Mouse (Mus musculus) forebrain, embryonic 10.5 days (tissue): ENCODE results near the gene Pou2f2. TPM values are rescaled to one million over a fixed set of nuclear protein-coding genes. Genes with fewer than 3 reads are reported as not detected.

ENCODE experiments used
- DNase-seq: peaks from one replicate; pipeline ENCODE4 v3.0.0-alpha.2; 2017; ENCODE audit warnings: low spot score; ENCODE audit errors: extremely low spot score
- H3K27ac ChIP-seq: fragments of 300-500 bp; sonication (generic); 2 replicates; pipeline ENCODE4 v1.5.1; 2016; ENCODE audit warnings: mild to moderate bottlenecking
- H3K27me3 ChIP-seq: fragments of 300-500 bp; sonication (generic); 2 replicates; pipeline ENCODE4 v1.6.1; 2016; ENCODE audit warnings: mild to moderate bottlenecking; ENCODE audit not compliant: poor library complexity, severe bottlenecking
- H3K36me3 ChIP-seq: fragments of 300-500 bp; sonication (generic); replicated peaks from 2 replicates; pipeline ENCODE4 v1.6.1; 2016; ENCODE audit warnings: mild to moderate bottlenecking, moderate library complexity
- H3K4me1 ChIP-seq: fragments of 300-500 bp; sonication (generic); 2 replicates; pipeline ENCODE4 v1.6.1; 2016
- H3K4me3 ChIP-seq: fragments of 300-500 bp; sonication (generic); 2 replicates; pipeline ENCODE4 v1.5.1; 2016; ENCODE audit warnings: mild to moderate bottlenecking, moderate library complexity
- H3K9me3 ChIP-seq: fragments of 300-500 bp; sonication (generic); 2 replicates; pipeline ENCODE4 v1.6.1; 2016; ENCODE audit warnings: mild to moderate bottlenecking, moderate library complexity
- WGBS: fragments of 180-500 bp; shearing (Covaris S2); methylation state at CpG from one replicate; pipeline ENCODE4 v1.1.7; 2016; 5-methylcytosine and 5-hydroxymethylcytosine counted together
- polyA plus RNA-seq: library from polyadenylated mRNA; unstranded; fragments of >200 nt; fragmentation: Nextera tagmentation; extraction: Ambion mirVana; gene quantifications from 2 replicates; pipeline ENCODE4 v1.2.1, GENCODE M21; 2016

Gene Pou2f2
- polyA plus RNA-seq, 1 experiment from 2014 or later: 5.5 TPM

DNA sequence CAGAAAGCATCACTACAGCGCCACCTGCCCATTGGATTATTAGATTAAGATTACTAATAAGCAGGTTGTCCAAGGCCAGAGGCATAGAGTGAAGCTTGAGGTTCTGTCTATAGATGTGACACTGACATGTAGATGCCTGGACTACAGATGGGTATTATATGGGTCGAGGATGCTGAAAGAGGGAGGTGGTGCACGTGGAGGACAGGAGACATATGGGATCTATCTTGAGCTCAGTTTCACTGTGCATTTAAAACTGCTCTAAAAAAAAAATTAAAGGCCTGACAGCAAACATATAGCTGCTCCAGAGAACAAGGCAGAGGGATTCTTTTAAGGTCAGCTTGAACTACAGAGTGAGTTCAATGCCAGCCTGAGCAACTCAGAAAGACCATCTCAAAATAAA lies 81.4 kb downstream of the Pou2f2 start:
- WGBS: 79% methylated on average over 3 of the region's 3 CpGs
- Histone ChIP-seq H3K27ac (no peak overlapping the region), H3K4me3 (no peak overlapping the region), H3K27me3 (peaks cover 12% of the 10 kb centered on the region), H3K36me3 (no peaks in the 10 kb centered on the region), H3K4me1 (peaks cover 7% of the 10 kb centered on the region), H3K9me3 (no peaks in the 10 kb centered on the region)
- DNase-seq: no peak

DNA sequence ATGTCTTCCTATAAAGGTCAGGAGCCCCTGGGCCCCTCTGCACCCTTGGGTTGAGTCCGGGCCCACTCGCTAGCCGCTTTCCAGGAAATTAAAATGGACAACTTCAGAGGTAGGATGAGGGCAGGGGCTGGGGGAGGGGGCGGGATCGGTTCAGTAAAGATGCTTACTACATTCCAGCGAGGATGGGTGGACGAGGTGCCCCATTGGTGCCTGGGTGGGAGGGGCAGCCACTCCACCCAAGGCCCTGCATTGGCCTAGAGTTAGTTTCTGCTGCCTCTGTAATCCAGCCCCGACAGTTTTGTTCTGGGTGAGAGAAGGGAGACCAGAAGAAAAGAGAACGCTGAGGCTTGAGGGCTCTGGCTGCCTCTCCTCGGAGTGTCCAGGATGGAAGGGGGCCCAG lies 89.7 kb downstream of the Pou2f2 start:
- peaks cover 44% of the 10 kb centered on the region for H3K4me1 ChIP-seq

DNA sequence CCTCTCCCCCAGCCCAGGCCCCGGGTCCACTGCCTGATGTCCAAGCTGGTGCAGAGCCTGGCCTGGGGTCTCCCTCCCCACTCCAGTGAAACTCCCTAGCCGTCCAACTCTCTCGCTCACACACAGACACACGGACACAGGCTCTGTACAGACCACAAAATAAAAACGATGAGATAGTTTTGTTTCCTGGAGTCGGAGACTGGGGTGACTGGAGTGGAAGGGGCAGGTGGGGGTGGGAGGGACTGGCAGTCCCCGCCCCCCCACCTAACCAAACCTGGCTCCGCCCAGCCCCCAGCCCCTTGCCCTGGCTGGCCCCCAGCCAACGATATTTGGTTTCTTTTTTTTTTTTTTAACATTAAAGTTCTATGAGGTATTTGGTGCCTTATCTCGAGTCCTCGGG lies 90.6 kb downstream of the Pou2f2 start:
- Histone ChIP-seq H3K36me3 (peaks cover 31% of the 10 kb centered on the region), H3K4me1 (peaks cover 44% of the 10 kb centered on the region), H3K27ac (peak overlapping the region; percentile 78), H3K4me3 (peak overlapping the region; percentile 19), H3K9me3 (no peaks in the 10 kb centered on the region), H3K27me3 (peaks cover 12% of the 10 kb centered on the region)
- 30% methylated on average over 11 of the region's 11 CpGs for WGBS
- DNase-seq: no peak

More for the DNA sequence above, 89.7 kb downstream of the Pou2f2 start:
- H3K36me3 ChIP-seq: peaks cover 22% of the 10 kb centered on the region
- H3K27ac ChIP-seq: peak overlapping the region; percentile 62
- 24% methylated on average over 10 of the region's 10 CpGs for WGBS
- DNase-seq: no peak
- no peak overlapping the region for H3K4me3 ChIP-seq
- peaks cover 12% of the 10 kb centered on the region for H3K27me3 ChIP-seq
- H3K9me3 ChIP-seq: no peaks in the 10 kb centered on the region

DNA sequence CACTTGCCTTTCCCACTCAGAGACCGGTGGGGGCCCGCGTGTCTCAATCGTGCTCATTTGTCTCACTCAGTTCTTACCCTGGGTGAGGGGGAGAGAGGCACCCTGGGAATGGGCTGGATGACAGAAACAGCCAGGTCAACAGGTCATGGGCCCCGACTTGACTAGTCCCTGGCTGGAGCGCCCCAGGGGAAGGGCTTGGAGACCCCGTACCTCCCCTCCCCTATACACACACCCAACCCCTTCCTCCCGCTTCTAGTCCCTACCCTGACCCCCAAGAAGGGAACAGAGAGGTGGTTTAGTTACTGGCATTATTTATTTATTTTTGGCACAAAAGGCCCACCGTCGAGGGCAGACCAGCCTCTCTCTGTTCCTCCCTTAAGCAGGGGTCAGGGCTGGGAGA lies 91.0 kb downstream of the Pou2f2 start:
- H3K27ac ChIP-seq: peak overlapping the region; percentile 78
- H3K27me3 ChIP-seq: peaks cover 12% of the 10 kb centered on the region
- peak overlapping the region; percentile 19 for H3K4me3 ChIP-seq
- 7% methylated on average over 10 of the region's 10 CpGs for WGBS
- H3K36me3 ChIP-seq: peaks cover 36% of the 10 kb centered on the region
- peaks cover 41% of the 10 kb centered on the region for H3K4me1 ChIP-seq
- peak; percentile 59 for DNase-seq
- no peaks in the 10 kb centered on the region for H3K9me3 ChIP-seq

DNA sequence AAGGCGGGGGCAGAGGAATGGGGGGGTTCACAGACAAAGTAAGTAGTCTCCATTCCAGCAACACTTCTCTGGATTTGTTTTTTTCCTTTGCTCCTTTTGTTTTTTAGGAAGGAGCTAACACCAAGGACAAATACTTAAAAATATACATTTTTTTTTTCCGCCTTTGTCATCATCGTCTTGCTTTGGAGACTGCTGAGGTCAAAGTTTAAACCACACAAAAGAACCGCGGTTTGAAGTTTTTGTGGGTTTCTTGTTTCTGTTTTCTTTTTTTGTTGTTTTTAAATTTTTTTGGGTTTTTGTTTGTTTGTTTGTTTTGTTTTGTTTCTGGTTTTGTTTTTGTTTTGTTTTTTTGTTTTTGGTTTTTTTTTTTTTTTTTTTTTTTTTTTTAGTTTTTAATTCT lies 91.6 kb downstream of the Pou2f2 start:
- H3K9me3 ChIP-seq: no peaks in the 10 kb centered on the region
- H3K27me3 ChIP-seq: peaks cover 6% of the 10 kb centered on the region
- H3K4me1 ChIP-seq: peaks cover 35% of the 10 kb centered on the region
- no peak overlapping the region for H3K4me3 ChIP-seq
- WGBS: 51% methylated on average over 5 of the region's 5 CpGs
- peak overlapping the region; percentile 66; the same call in 1 of the 2 replicates for H3K27ac ChIP-seq
- H3K36me3 ChIP-seq: peaks cover 41% of the 10 kb centered on the region
- DNase-seq: no peak

DNA sequence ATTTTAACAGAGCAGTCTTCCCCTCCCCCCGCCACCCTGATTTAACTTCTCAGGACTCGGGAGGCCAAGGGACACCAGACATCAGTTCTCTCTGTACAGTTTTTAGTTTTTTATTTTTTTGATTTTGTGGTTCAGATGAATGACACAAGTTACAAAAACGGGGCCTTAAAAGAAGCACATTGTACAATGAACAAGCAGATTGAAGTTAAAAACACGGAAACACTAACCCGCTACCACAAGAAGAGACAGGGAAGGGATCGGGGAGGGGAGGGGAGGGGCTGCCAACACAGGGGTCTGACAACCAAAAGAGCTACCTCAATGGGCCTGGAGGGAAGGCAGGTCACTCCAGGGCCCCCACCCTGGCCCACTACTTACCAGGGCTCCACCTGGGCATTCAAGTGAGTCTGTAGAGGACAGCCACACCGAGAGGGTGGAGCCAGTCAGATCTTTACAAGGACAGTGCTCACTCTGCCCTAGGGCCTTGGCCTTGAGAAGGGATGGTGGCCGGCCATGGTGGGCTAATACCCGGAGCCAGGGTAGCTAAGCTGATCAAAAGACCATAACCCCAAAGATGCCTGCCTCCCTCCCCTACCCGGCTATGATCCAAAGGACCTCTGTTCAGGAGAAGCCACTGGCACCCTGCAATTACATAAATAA lies 92.1 kb downstream of the Pou2f2 start:
- peaks cover under 1% of the 10 kb centered on the region for H3K27me3 ChIP-seq
- H3K4me1 ChIP-seq: peaks cover 29% of the 10 kb centered on the region
- no peak overlapping the region for H3K4me3 ChIP-seq
- DNase-seq: no peak
- peaks cover 47% of the 10 kb centered on the region for H3K36me3 ChIP-seq
- peak overlapping the region; percentile 66; the same call in 1 of the 2 replicates for H3K27ac ChIP-seq
- no peaks in the 10 kb centered on the region for H3K9me3 ChIP-seq
- 60% methylated on average over 10 of the region's 10 CpGs for WGBS

DNA sequence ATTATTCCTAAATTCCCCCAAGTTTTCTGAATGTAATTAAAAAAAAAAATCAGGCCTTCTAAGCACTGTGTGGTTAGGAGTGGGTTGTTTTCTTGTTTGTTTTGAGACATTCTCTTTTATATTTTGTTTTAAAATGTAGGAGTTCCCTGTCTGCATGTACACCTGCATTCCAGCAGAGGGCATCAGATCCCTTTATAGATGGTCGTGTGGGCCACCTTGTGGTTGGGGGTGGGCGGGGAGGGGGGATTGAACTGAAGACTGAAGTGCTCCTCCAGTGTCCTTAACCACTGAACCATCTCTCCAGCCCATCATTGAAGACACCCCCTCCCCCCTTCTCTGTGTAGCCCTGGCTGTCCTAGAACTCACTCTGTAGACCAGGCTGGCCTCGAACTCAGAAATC lies 92.9 kb downstream of the Pou2f2 start:
- no peak for DNase-seq
- Histone ChIP-seq H3K9me3 (no peaks in the 10 kb centered on the region), H3K4me1 (peaks cover 29% of the 10 kb centered on the region), H3K36me3 (peaks cover 54% of the 10 kb centered on the region), H3K27me3 (no peaks in the 10 kb centered on the region), H3K27ac (no peak overlapping the region), H3K4me3 (no peak overlapping the region)
- 47% methylated on average over 3 of the region's 3 CpGs for WGBS

DNA sequence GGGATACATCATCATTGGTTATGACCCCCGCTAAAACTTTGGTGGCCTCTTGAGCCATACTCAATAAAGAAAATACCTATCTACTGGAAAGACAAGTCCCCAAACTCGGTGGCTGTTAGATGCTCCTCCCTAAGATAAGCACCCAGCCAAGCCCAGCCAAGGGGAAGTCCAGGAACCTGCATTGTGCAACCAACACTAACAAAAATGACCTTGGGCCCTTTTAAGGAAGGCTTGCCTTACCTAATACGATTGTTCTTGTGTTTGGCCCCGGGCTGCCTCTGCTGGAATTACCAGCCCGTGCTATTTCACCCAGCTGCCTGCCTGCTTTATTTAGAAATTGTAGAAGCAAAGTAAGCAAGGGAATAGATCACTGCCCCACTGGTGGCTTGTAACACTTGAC lies 94.9 kb downstream of the Pou2f2 start:
- peaks cover 24% of the 10 kb centered on the region for H3K4me1 ChIP-seq
- peaks cover 75% of the 10 kb centered on the region for H3K36me3 ChIP-seq
- no peak overlapping the region for H3K4me3 ChIP-seq
- 93% methylated on average over 5 of the region's 5 CpGs for WGBS
- DNase-seq: no peak
- no peak overlapping the region for H3K27ac ChIP-seq
- H3K9me3 ChIP-seq: no peaks in the 10 kb centered on the region
- H3K27me3 ChIP-seq: no peaks in the 10 kb centered on the region

DNA sequence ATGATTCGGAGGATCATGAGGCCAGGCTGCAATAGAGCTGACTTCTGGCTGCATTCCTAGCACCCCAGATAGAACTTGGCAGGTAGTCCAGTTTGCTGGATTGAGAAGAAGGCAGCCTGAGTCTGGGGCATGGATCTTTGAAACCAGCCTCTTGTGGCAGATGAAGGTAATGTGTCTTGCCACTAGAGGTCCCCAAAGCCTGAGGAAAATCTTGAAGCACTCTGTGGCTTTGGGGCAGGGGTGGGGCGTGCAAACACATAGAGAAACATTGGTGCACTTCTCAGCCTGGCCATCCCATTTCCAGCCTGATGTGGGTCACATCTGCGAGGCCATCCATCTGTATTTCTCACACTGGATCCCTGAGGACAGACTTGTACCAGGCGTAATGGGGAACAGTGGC lies 97.0 kb downstream of the Pou2f2 start:
- 88% methylated on average over 4 of the region's 4 CpGs for WGBS
- no peak for DNase-seq
- Histone ChIP-seq H3K4me3 (no peak overlapping the region), H3K27me3 (no peaks in the 10 kb centered on the region), H3K9me3 (no peaks in the 10 kb centered on the region), H3K4me1 (peaks cover 25% of the 10 kb centered on the region), H3K27ac (no peak overlapping the region), H3K36me3 (peaks cover 83% of the 10 kb centered on the region)

DNA sequence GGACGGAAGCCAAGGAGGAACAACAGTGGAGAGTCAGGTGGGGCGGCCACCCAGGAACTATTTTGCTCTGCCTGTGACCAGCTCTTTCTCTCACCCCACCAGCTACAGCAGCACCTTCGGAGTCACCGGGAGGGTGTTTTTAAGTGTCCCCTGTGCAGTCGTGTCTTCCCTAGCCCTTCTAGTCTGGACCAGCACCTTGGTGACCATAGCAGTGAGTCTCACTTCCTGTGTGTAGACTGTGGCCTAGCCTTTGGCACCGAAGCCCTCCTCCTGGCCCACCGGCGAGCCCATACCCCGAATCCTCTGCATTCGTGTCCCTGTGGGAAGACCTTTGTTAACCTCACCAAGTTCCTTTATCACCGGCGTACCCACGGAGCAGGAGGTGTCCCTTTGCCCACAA lies 99.1 kb downstream of the Pou2f2 start:
- Histone ChIP-seq H3K36me3 (peaks cover 66% of the 10 kb centered on the region), H3K27ac (no peak overlapping the region), H3K4me1 (peaks cover 31% of the 10 kb centered on the region), H3K4me3 (no peak overlapping the region), H3K9me3 (no peaks in the 10 kb centered on the region), H3K27me3 (no peaks in the 10 kb centered on the region)
- DNase-seq: no peak
- 95% methylated on average over 13 of the region's 13 CpGs for WGBS

DNA sequence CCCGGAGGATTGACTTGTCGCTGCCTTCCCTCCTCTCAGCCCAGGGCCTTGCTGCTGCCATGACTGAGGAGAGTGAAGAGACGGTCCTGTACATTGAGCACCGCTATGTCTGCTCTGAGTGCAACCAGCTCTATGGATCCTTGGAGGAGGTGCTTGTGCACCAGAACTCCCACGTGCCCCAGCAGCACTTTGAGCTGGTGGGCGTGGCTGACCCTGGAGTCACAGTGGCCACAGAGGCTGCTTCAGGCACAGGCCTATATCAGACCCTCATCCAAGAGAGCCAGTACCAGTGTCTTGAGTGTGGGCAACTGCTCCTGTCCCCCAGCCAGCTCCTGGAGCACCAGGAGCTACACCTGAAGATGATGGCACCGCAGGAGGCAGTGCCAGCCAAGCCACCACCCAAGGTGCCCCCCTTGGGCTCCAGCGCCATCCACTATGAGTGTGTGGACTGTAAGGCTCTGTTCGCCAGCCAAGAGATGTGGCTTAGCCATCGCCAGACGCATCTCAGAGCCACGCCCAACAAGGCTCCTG lies 100.0 kb downstream of the Pou2f2 start:
- WGBS: 87% methylated on average over 12 of the region's 12 CpGs

DNA sequence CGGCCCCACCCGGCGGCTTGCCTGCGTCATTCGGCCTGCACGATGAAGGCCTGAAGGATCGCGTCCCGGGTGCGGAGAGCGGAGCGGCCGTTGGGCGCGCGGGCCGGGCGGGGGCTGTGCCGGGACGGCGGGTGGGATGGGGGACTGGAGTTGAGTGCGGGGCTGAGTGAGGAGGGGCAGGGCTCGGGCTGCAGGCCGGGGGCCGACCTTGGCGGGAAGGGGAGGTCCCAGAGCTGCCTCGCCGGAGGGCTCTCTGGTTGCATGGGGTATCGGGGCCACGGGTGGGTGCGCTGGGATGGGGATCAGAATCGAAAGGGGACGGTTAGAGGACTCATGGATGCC lies 102.1 kb downstream of the Pou2f2 start:
- Histone ChIP-seq H3K9me3 (no peaks in the 10 kb centered on the region), H3K27ac (peak overlapping the region; percentile 98), H3K4me3 (peak overlapping the region; percentile 96), H3K36me3 (peaks cover 36% of the 10 kb centered on the region), H3K4me1 (peaks cover 62% of the 10 kb centered on the region), H3K27me3 (no peaks in the 10 kb centered on the region)
- under 1% methylated on average over 33 of the region's 33 CpGs for WGBS
- DNase-seq: no peak

More for the DNA sequence above, 100.0 kb downstream of the Pou2f2 start:
- no peak overlapping the region for H3K4me3 ChIP-seq
- H3K36me3 ChIP-seq: peaks cover 58% of the 10 kb centered on the region
- H3K4me1 ChIP-seq: peaks cover 40% of the 10 kb centered on the region
- no peaks in the 10 kb centered on the region for H3K27me3 ChIP-seq
- H3K27ac ChIP-seq: no peak overlapping the region
- DNase-seq: no peak
- H3K9me3 ChIP-seq: no peaks in the 10 kb centered on the region

DNA sequence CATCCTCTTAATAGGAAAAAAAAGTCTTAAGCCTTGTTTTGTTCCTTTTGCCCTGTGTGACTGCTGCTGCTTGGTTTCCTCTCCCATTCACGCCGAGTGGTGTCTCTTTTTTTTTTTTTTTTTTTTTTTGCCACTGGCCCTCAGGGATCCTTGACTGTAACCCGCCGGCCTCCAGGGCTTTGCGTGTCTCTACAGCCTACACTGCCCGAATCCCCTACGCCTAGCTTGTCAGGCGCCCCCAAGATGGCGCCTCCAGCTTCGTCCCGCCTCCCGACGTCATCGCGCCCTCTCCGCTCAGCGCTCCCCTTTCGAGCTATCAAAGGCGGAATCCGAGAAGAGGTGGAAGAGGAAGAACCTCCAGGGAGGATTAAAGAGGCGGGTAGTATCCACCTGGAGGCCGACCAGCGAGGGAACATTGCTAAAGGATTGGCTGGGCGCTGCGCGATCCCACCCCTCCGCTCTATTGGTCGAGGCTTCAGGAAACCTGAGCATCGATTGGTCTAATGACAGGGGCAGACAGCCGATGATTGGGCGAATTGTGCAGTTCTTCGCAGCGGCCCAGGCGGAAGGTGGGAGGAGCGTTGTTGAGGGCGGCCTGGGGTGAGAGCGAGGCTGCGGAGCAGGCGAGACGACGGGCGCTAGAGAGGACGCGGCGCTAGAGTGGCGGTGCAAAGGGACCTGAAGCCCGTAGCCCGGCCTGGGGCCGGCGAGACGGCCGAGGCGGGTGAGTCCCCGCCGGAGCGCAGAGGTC lies 102.7 kb downstream of the Pou2f2 start:
- peak overlapping the region; percentile 96 for H3K4me3 ChIP-seq
- under 1% methylated on average over 56 of the region's 56 CpGs for WGBS
- peak; percentile 98 for DNase-seq
- H3K9me3 ChIP-seq: no peaks in the 10 kb centered on the region
- peak overlapping the region; percentile 98 for H3K27ac ChIP-seq
- peaks cover 67% of the 10 kb centered on the region for H3K4me1 ChIP-seq
- no peaks in the 10 kb centered on the region for H3K27me3 ChIP-seq
- H3K36me3 ChIP-seq: peaks cover 30% of the 10 kb centered on the region
